Mouse (Mus musculus): ENCODE results near the gene Gm9045.
"Not testable (repeated sequence)": the region's sequence is repeated elsewhere in the genome, so short reads cannot be mapped to it uniquely, and the experiment has no call there.

The Gm9045 gene

GRCm38 (mm10) chr10:118337731-118338130, at the start of gene Gm9045:
TSS of gene Gm9045 (minus strand) at chr10:118337831.
- not testable (repeated sequence) for ATAC-seq (ENCODE audit: insufficient number of reproducible peaks, low FRiP score, low TSS enrichment)

GRCm38 (mm10) chr10:118370443-118370842, 32.8 kb upstream of the Gm9045 start:
- peak; percentile 85 for ATAC-seq (ENCODE audit: insufficient number of reproducible peaks, low FRiP score, low TSS enrichment)

- no peak for ATAC-seq (ENCODE audit: insufficient number of reproducible peaks, low FRiP score, low TSS enrichment)
Measured at GRCm38 (mm10) chr10:118369518-118369917, 31.9 kb upstream of the Gm9045 start.

GRCm38 (mm10) chr10:118354005-118354404, 16.4 kb upstream of the Gm9045 start, which contains the start of gene Gm9049:
TSS of gene Gm9049 (minus strand) at chr10:118354105.
- not testable (repeated sequence) for ATAC-seq (ENCODE audit: insufficient number of reproducible peaks, low FRiP score, low TSS enrichment)

GRCm38 (mm10) chr10:118348579-118348978, 10.9 kb upstream of the Gm9045 start, which contains the start of gene Gm9048:
TSS of gene Gm9048 (minus strand) at chr10:118348679.
- ATAC-seq (ENCODE audit: insufficient number of reproducible peaks, low FRiP score, low TSS enrichment) = not testable (repeated sequence)

- not testable (repeated sequence) for ATAC-seq (ENCODE audit: insufficient number of reproducible peaks, low FRiP score, low TSS enrichment)
Measured at GRCm38 (mm10) chr10:118343155-118343554, 5.5 kb upstream of the Gm9045 start, which contains the start of gene Gm9046. TSS of gene Gm9046 (minus strand) at chr10:118343255.

- not testable (repeated sequence) for ATAC-seq (ENCODE audit: insufficient number of reproducible peaks, low FRiP score, low TSS enrichment)
Measured at GRCm38 (mm10) chr10:118332308-118332707, 5.3 kb downstream of the Gm9045 start, which contains the start of gene Gm9044. TSS of gene Gm9044 (minus strand) at chr10:118332408.

GRCm38 (mm10) chr10:118326869-118327268, 10.8 kb downstream of the Gm9045 start, which contains the start of gene Gm9040:
TSS of gene Gm9040 (minus strand) at chr10:118326969.
- ATAC-seq (ENCODE audit: insufficient number of reproducible peaks, low FRiP score, low TSS enrichment) = not testable (repeated sequence)

- ATAC-seq (ENCODE audit: insufficient number of reproducible peaks, low FRiP score, low TSS enrichment) = no peak
Measured at GRCm38 (mm10) chr10:118319024-118319423, 18.6 kb downstream of the Gm9045 start.

- peak; percentile 57; the same call in 1 of the 2 replicates for ATAC-seq (ENCODE audit: insufficient number of reproducible peaks, low FRiP score, low TSS enrichment)
Measured at GRCm38 (mm10) chr10:118302133-118302532, 35.5 kb downstream of the Gm9045 start.

- no peak for ATAC-seq (ENCODE audit: insufficient number of reproducible peaks, low FRiP score, low TSS enrichment)
Measured at GRCm38 (mm10) chr10:118294938-118295337, 42.7 kb downstream of the Gm9045 start, which contains the start of gene Iltifb. TSS of gene Iltifb (minus strand) at chr10:118295038.
